Mouse (Mus musculus): ENCODE data around the gene Cir1.

The Cir1 gene

GRCm38 (mm10) chr2:73298841-73299240 lies 13.7 kb downstream of the Cir1 start:
- DNase-seq, result no peak

- no peak for DNase-seq
Observed at GRCm38 (mm10) chr2:73298154-73298553, 14.3 kb downstream of the Cir1 start.

GRCm38 (mm10) chr2:73295023-73295422 lies 17.5 kb downstream of the Cir1 start:
- no peak for DNase-seq

GRCm38 (mm10) chr2:73291130-73291529 lies 21.4 kb downstream of the Cir1 start:
- no peak for DNase-seq

GRCm38 (mm10) chr2:73285630-73286029 lies 26.9 kb downstream of the Cir1 start:
- no peak for DNase-seq

GRCm38 (mm10) chr2:73281707-73282106 lies 30.8 kb downstream of the Cir1 start:
- DNase-seq, result peak in 1 of 2 experiments; percentile 23

GRCm38 (mm10) chr2:73281048-73281661 lies 31.3 kb downstream of the Cir1 start:
- DNase-seq, result peak in 1 of 2 experiments; percentile 11

GRCm38 (mm10) chr2:73280356-73281047 lies 32.0 kb downstream of the Cir1 start:
- peak in 1 of 2 experiments; percentile 16 for DNase-seq

- peak in 1 of 2 experiments; percentile 24 for DNase-seq
Observed at GRCm38 (mm10) chr2:73279271-73280038, 33.0 kb downstream of the Cir1 start.

GRCm38 (mm10) chr2:73278869-73279268 lies 33.6 kb downstream of the Cir1 start:
- DNase-seq, result peak in 1 of 2 experiments; percentile 20

- peak; percentile 94 to 96 for DNase-seq
Observed at GRCm38 (mm10) chr2:73278131-73278854, 34.2 kb downstream of the Cir1 start.

- DNase-seq, result peak; percentile 24 to 44
Observed at GRCm38 (mm10) chr2:73277709-73278075, 34.8 kb downstream of the Cir1 start.

GRCm38 (mm10) chr2:73277021-73277708 lies 35.3 kb downstream of the Cir1 start:
- DNase-seq, result peak in 1 of 2 experiments; percentile 39

GRCm38 (mm10) chr2:73276141-73276571 lies 36.3 kb downstream of the Cir1 start:
- DNase-seq, result peak in 1 of 2 experiments; percentile 54

- no peak for DNase-seq
Observed at GRCm38 (mm10) chr2:73275261-73276040, 37.0 kb downstream of the Cir1 start.

GRCm38 (mm10) chr2:73274119-73274920 lies 38.2 kb downstream of the Cir1 start:
- DNase-seq, result peak; percentile 34 to 45

GRCm38 (mm10) chr2:73273249-73274118 lies 39.0 kb downstream of the Cir1 start:
- peak in 1 of 2 experiments; percentile 22 for DNase-seq

GRCm38 (mm10) chr2:73272351-73273248 lies 39.9 kb downstream of the Cir1 start:
- DNase-seq, result peak; percentile 36 to 46
